11 mouse cellular contexts compared by ENCODE assay signal in the genomic region with DNA sequence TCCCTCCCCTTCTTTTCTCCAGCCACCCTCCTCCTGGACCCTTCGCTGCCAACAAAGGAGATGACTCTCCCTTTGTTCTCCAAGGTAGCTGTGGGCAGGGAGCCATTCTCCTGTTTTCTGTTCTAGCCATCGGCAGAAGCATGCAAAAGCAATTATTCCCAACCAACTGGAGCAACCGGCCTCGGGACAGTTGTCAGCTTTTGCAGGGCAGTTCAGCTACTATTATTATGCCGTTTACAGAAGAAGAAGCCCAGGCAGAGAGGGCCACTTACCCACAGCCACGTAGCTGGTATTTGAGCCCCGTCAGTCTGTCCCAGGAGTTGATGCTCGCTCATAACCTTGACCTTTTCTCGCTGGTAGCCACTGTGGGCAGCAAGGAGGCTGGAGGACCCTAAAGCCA. TPM values are rescaled to one million over a fixed set of nuclear protein-coding genes. Genes with fewer than 3 reads are reported as not detected.
A peak's percentile ranks its signal among the peaks of the same experiment; 100 is the strongest.
DNase-seq lines count a peak whose midpoint lies in the region; ATAC-seq and TF ChIP-seq lines count a peak whose summit lies in the region.
"Had no signal": no experiment of that assay in that cellular context is flagged by ENCODE, and none has a peak within 500 bp of the region (broad histone marks: within the 10 kb centered on the region; RNA-seq: fewer than 3 reads in every experiment).

No protein-coding gene starts in this region.

- H3K4me3 ChIP-seq in gastrocnemius, adult 2 months: no peak overlapping the region
- no peak overlapping the region for H3K4me3 ChIP-seq in neural tube, embryonic 13.5 days
- no peak overlapping the region for H3K4me3 ChIP-seq in neural tube, embryonic 15.5 days (replicated peaks)
- no peak overlapping the region for H3K4me3 ChIP-seq in embryonic facial prominence, embryonic 15.5 days (replicated peaks)
- no peak overlapping the region for H3K4me3 ChIP-seq in midbrain, embryonic 15.5 days
- H3K4me3 ChIP-seq in layer of hippocampus, adult 2 months: no peak overlapping the region

- no peak for ATAC-seq in neural tube, embryonic 13.5 days (ENCODE audit: low read depth)
- no peak for ATAC-seq in neural tube, embryonic 15.5 days (ENCODE audit: low FRiP score)
- ATAC-seq in embryonic facial prominence, embryonic 15.5 days (ENCODE audit: insufficient number of reproducible peaks, low FRiP score, low TSS enrichment, low read depth): no peak
- no peak for ATAC-seq in midbrain, embryonic 15.5 days (replicated peaks)

- no peaks in the 10 kb centered on the region for H3K27me3 ChIP-seq in neural tube, embryonic 13.5 days
- no peaks in the 10 kb centered on the region for H3K27me3 ChIP-seq in neural tube, embryonic 15.5 days (replicated peaks)
- H3K27me3 ChIP-seq in embryonic facial prominence, embryonic 15.5 days: no peaks in the 10 kb centered on the region
- no peaks in the 10 kb centered on the region for H3K27me3 ChIP-seq in midbrain, embryonic 15.5 days (replicated peaks)

- no peak for TF ChIP-seq CTCF in gastrocnemius, adult 2 months (IDR thresholded peaks at IDR 0.05)
- no peak for TF ChIP-seq CTCF in layer of hippocampus, adult 2 months (conservative IDR thresholded peaks at IDR 0.05)

- DNase-seq in gastrocnemius, adult 2 months: peak; percentile 33
- DNase-seq in gastrocnemius, adult 8-10 months (ENCODE audit: low spot score in 2 of 2): no peak
- no peak for DNase-seq in layer of hippocampus, adult 2 months (ENCODE audit: low spot score in 2 of 2)
- DNase-seq: kidney, postnatal 25 days; lung, postnatal 36 days; right cerebral cortex, postnatal 14 days had no signal

- H3K4me2 ChIP-seq in neural tube, embryonic 13.5 days: no peak overlapping the region
- no peak overlapping the region for H3K4me2 ChIP-seq in neural tube, embryonic 15.5 days
- H3K4me2 ChIP-seq in embryonic facial prominence, embryonic 15.5 days (replicated peaks): no peak overlapping the region
- no peak overlapping the region for H3K4me2 ChIP-seq in midbrain, embryonic 15.5 days

- peaks cover 17% of the 10 kb centered on the region for H3K4me1 ChIP-seq in neural tube, embryonic 13.5 days (replicated peaks)
- H3K4me1 ChIP-seq in neural tube, embryonic 15.5 days: peaks cover 12% of the 10 kb centered on the region
- H3K4me1 ChIP-seq in embryonic facial prominence, embryonic 15.5 days: peaks cover 25% of the 10 kb centered on the region
- H3K4me1 ChIP-seq in midbrain, embryonic 15.5 days: peaks cover 9% of the 10 kb centered on the region; the same call in 1 of the 2 replicates

- H3K9ac ChIP-seq in neural tube, embryonic 13.5 days: no peak overlapping the region; the same call in 1 of the 2 replicates
- no peak overlapping the region for H3K9ac ChIP-seq in neural tube, embryonic 15.5 days (replicated peaks)
- H3K9ac ChIP-seq in embryonic facial prominence, embryonic 15.5 days: no peak overlapping the region
- no peak overlapping the region for H3K9ac ChIP-seq in midbrain, embryonic 15.5 days
- H3K9ac ChIP-seq: liver, embryonic 14.5 days had no signal

- WGBS in neural tube, embryonic 13.5 days: 20% methylated on average over 9 of the region's 9 CpGs
- WGBS in neural tube, embryonic 15.5 days: 18% methylated on average over 9 of the region's 9 CpGs
- WGBS in embryonic facial prominence, embryonic 15.5 days: 29% methylated on average over 9 of the region's 9 CpGs
- WGBS in midbrain, embryonic 15.5 days: 27% methylated on average over 9 of the region's 9 CpGs

- H3K27ac ChIP-seq in gastrocnemius, adult 2 months: peak overlapping the region; percentile 96
- peak overlapping the region; percentile 14; the same call in 1 of the 2 replicates for H3K27ac ChIP-seq in neural tube, embryonic 13.5 days (replicated peaks)
- no peak overlapping the region for H3K27ac ChIP-seq in neural tube, embryonic 15.5 days (replicated peaks)
- H3K27ac ChIP-seq in embryonic facial prominence, embryonic 15.5 days (replicated peaks): peak overlapping the region; percentile 30; the same call in 1 of the 2 replicates
- H3K27ac ChIP-seq in midbrain, embryonic 15.5 days: peak overlapping the region; percentile 16; the same call in 1 of the 2 replicates
- H3K27ac ChIP-seq in layer of hippocampus, adult 2 months: no peak overlapping the region
- H3K27ac ChIP-seq: liver, embryonic 14.5 days had no signal

- H3K9me3 ChIP-seq in neural tube, embryonic 13.5 days: no peaks in the 10 kb centered on the region
- no peaks in the 10 kb centered on the region for H3K9me3 ChIP-seq in neural tube, embryonic 15.5 days (replicated peaks)
- H3K9me3 ChIP-seq in embryonic facial prominence, embryonic 15.5 days (replicated peaks): no peaks in the 10 kb centered on the region
- H3K9me3 ChIP-seq in midbrain, embryonic 15.5 days: no peaks in the 10 kb centered on the region

- no peaks in the 10 kb centered on the region for H3K36me3 ChIP-seq in neural tube, embryonic 13.5 days
- no peaks in the 10 kb centered on the region for H3K36me3 ChIP-seq in neural tube, embryonic 15.5 days
- H3K36me3 ChIP-seq in embryonic facial prominence, embryonic 15.5 days: no peaks in the 10 kb centered on the region
- no peaks in the 10 kb centered on the region for H3K36me3 ChIP-seq in midbrain, embryonic 15.5 days (replicated peaks)

- intact Hi-C loops in gastrocnemius, adult 2 months (cut with DNase I): no loop called here

RNA-seq across cellular contexts. Expression of a gene that starts 17.2 kb away (rescaled TPM):
- 100 to 1,000 TPM; 177 to 277 TPM for total RNA-seq in gastrocnemius, adult 2 months (2021)
- 100 to 1,000 TPM; 196 to 240 (median 221) TPM for total RNA-seq in gastrocnemius, adult 8-10 months (2022)
- polyA plus RNA-seq in neural tube, embryonic 13.5 days (2015; fragmentation: Nextera tagmentation; extraction: Ambion mirVana): 32.5 and 37.6 TPM in 2 replicates
- 28.3 and 31.4 TPM in 2 replicates for polyA plus RNA-seq in neural tube, embryonic 15.5 days (2015; fragmentation: Nextera tagmentation; extraction: Ambion mirVana)
- polyA plus RNA-seq in embryonic facial prominence, embryonic 15.5 days (2015; fragmentation: Nextera tagmentation; extraction: Ambion mirVana): 37.8 and 38.1 TPM in 2 replicates
- polyA plus RNA-seq in midbrain, embryonic 15.5 days (2015; fragmentation: Nextera tagmentation; extraction: Ambion mirVana): 27.3 and 31.2 TPM in 2 replicates
- 10 to 100 TPM; 36.6 to 39.2 TPM for total RNA-seq in layer of hippocampus, adult 2 months (2021)

RNA-seq across cellular contexts. Expression of a gene that starts 17.4 kb away (rescaled TPM):
- 1 to 10 TPM; 6.9 to 8.3 TPM for total RNA-seq in gastrocnemius, adult 2 months (2021)
- total RNA-seq in gastrocnemius, adult 8-10 months (2022): 10 to 100 TPM; 12.1 to 16.7 (median 13.5) TPM
- polyA plus RNA-seq in neural tube, embryonic 13.5 days (2015; fragmentation: Nextera tagmentation; extraction: Ambion mirVana): 3.3 and 5.1 TPM in 2 replicates
- 3.2 and 5.5 TPM in 2 replicates for polyA plus RNA-seq in neural tube, embryonic 15.5 days (2015; fragmentation: Nextera tagmentation; extraction: Ambion mirVana)
- polyA plus RNA-seq in embryonic facial prominence, embryonic 15.5 days (2015; fragmentation: Nextera tagmentation; extraction: Ambion mirVana): 6.5 and 6.8 TPM in 2 replicates
- polyA plus RNA-seq in midbrain, embryonic 15.5 days (2015; fragmentation: Nextera tagmentation; extraction: Ambion mirVana): 5.5 and 5.6 TPM in 2 replicates
- total RNA-seq in layer of hippocampus, adult 2 months (2021): under 1 TPM; 0.49 to 0.72 TPM

RNA-seq across cellular contexts. Expression of a gene that starts 53.3 kb away (rescaled TPM):
- total RNA-seq in gastrocnemius, adult 2 months (2021): not detected
- total RNA-seq in gastrocnemius, adult 8-10 months (2022): not detected
- 0.27 TPM in 1 of 2 replicates, not detected in the other for polyA plus RNA-seq in neural tube, embryonic 13.5 days (2015; fragmentation: Nextera tagmentation; extraction: Ambion mirVana)
- not detected in 2 replicates for polyA plus RNA-seq in neural tube, embryonic 15.5 days (2015; fragmentation: Nextera tagmentation; extraction: Ambion mirVana)
- polyA plus RNA-seq in embryonic facial prominence, embryonic 15.5 days (2015; fragmentation: Nextera tagmentation; extraction: Ambion mirVana): 0.60 TPM in 1 of 2 replicates, not detected in the other
- 0.45 and 0.89 TPM in 2 replicates for polyA plus RNA-seq in midbrain, embryonic 15.5 days (2015; fragmentation: Nextera tagmentation; extraction: Ambion mirVana)
- total RNA-seq in layer of hippocampus, adult 2 months (2021): not detected
- polyA plus RNA-seq: liver, embryonic 14.5 days had no signal

Comparison
In these comparisons a context has a peak if more than half of its experiments do, and no peak if none do; other contexts are left out.
1. H3K27ac ChIP-seq: peak in gastrocnemius, adult 2 months (single experiment), neural tube, embryonic 13.5 days (single experiment), embryonic facial prominence, embryonic 15.5 days (single experiment) and midbrain, embryonic 15.5 days (single experiment); none in neural tube, embryonic 15.5 days (single experiment) and layer of hippocampus, adult 2 months (single experiment).